Mouse (Mus musculus): ENCODE measurements around the gene Kcnc3.

The Kcnc3 gene

DNA sequence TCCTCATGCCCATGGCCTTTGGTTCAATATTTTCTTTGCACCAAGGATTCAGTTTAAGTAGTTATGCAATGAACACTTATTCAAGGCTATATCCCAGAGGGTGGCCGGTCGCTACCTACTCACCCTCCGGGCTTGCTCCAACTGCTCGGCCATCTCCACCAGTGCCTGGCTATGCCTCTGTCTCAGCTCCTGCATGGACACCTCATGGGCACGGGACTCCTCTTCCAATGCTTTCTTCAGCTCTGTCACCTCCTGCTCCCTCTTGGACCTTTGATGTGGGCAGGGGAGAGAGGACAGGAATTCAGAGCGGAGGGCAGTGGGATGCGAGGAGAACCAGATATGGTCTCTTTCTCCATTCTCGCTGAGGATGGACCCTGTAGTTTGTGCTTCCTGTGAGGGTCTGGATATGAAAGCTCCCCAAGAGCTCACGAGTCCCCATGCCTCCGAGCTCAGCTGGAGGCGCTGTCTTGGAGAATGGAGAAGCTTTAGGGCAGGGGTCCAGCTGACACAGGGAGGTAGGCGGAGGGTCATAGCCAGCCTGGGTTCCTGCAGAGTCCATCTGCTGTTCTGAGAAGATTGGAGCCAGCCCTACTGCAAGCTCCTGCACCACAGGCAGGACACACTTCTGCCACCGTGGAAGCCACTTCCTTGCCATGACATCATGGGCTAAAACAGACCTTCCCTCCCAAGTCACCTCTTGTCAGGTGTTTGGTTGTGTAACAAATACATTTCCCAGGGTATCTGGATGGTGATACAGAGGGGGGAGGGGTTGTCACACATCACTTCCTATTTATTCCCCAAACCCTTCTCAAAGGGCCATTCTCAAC, 35.0 kb downstream of the Kcnc3 start:
- no peak for DNase-seq (ENCODE audit: extremely low read depth, low read depth)

- DNase-seq (ENCODE audit: extremely low read depth, low read depth): no peak
These were observed 35.6 kb downstream of the Kcnc3 start for GRCm38 (mm10) chr7:44626068-44626385.

GRCm38 (mm10) chr7:44626966-44627365, 36.5 kb downstream of the Kcnc3 start:
- DNase-seq (ENCODE audit: extremely low read depth, low read depth): no peak

- DNase-seq (ENCODE audit: extremely low read depth, low read depth): no peak
These were observed 38.1 kb downstream of the Kcnc3 start for GRCm38 (mm10) chr7:44628402-44629034.

DNA sequence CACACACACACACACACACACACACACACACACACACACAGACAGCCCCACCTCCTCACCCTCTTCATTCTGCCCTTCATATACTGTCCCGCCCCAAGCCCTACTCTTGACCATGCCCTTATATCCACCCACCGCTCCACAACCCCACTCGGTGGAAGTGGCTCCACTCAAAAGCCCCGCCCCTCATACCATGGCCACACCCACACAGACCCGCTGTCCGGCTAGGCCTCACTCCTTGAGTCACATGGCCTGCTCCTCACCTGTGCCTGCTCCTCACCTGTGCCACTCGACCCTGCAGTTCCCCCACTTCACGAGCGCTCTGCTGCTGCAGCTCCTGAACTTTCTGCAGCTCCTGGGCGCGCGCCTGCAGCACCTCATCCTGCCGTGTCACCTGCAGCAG, 40.0 kb downstream of the Kcnc3 start:
- no peak for DNase-seq (ENCODE audit: extremely low read depth, low read depth)

GRCm38 (mm10) chr7:44632676-44633075, 42.2 kb downstream of the Kcnc3 start:
- no peak for DNase-seq (ENCODE audit: extremely low read depth, low read depth)

- no peak for DNase-seq (ENCODE audit: extremely low read depth, low read depth)
These were observed 42.9 kb downstream of the Kcnc3 start for GRCm38 (mm10) chr7:44633407-44633806.

DNA sequence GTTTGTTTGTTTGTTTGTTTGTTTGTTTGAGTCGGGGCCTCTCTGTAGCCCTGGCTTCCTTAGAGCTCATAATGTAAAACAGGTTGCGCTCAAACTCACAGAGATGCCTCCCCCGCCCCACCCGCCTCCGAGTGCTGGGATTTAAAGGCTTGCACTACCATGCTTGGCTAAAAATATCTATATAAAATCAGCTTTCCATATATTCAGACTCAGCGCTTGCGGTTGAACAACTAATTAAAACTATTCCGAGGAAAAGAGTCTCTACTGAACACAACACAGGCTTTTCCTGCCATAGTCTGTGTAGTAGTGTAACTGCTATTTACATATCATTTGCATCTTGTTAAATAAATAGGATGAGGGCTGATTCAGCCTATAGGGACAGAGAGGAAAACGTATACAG, 46.2 kb downstream of the Kcnc3 start:
- no peak for DNase-seq (ENCODE audit: extremely low read depth, low read depth)

- DNase-seq (ENCODE audit: extremely low read depth, low read depth): no peak
These were observed 48.2 kb downstream of the Kcnc3 start for GRCm38 (mm10) chr7:44638663-44639062.

DNA sequence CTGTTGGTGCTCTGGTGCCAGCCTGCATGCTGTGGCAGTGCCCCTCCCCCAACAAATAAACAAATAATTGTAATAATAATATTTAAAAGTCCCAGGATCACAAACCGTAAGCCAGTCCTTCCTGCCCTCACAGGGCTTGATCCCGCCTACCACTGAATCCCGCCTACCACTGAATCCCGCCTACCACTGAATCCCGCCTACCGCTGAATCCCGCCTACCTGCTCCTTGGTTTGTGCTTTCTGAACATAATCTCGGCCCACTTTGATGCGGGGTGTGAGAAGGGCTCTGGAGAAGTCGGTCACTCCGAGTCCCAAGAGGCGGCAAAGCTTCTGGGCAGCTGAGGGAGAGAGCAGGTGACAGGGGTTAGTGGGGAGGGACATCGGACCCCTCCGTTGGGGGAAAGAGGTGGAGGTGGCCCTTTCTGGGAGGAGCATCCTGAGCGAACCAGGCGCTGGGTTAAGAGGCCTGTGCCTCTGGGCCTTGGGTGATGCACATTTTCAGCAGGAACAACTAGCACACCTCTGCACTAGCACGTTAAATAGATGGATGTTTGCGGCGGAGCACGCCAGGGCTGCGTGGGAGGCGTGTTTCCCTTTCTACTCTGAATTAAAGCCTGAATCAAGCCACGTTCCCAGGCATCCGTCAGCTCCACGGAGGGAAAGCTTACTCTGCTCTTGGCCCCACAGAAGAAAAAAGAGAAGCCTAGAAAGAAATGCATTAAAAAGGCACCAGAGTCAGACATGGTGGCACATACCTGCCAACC, 50.6 kb downstream of the Kcnc3 start:
- DNase-seq (ENCODE audit: extremely low read depth, low read depth): no peak

GRCm38 (mm10) chr7:44641887-44642286, 51.4 kb downstream of the Kcnc3 start:
- DNase-seq (ENCODE audit: extremely low read depth, low read depth): no peak

DNA sequence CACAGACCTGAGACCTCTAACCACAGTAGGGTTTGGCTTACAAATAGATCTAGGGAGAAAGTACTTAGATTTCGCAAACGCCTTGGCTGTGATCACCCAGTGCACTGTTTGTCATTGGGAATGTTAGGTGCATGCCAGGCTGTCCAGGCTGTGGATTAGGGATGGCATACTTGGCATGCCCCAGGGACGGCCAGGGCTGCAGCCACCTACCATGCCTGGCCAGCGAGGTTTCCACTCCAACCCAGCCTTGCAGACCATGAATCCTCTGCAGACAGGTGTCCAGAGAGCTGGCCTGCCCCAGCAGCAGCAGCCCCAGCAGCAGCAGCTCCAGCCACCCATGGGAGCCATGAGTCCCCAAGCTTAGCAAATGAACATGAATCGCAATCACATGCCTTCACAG, 54.8 kb downstream of the Kcnc3 start:
- DNase-seq (ENCODE audit: extremely low read depth, low read depth): no peak

DNA sequence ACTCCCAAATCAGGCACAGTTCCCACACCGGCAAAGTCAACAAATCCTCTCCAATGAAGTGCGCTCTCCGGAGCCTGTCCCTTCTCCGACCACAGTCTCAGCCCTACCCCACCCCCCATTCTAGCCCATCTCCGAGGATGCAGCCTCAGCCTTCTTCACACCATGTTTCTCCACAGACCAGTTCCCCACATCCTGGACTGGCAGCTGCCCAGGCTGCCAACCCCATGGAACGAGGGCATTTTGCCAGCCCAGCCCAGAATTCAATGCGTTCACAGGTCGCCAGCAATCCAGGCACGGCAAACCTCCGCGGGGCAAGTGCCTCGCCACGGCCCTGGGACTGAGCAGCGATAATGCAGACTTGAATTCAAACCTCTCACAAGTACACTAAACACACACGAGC, 55.5 kb downstream of the Kcnc3 start:
- DNase-seq (ENCODE audit: extremely low read depth, low read depth): no peak

GRCm38 (mm10) chr7:44647042-44647724, 56.7 kb downstream of the Kcnc3 start:
- no peak for DNase-seq (ENCODE audit: extremely low read depth, low read depth)

DNA sequence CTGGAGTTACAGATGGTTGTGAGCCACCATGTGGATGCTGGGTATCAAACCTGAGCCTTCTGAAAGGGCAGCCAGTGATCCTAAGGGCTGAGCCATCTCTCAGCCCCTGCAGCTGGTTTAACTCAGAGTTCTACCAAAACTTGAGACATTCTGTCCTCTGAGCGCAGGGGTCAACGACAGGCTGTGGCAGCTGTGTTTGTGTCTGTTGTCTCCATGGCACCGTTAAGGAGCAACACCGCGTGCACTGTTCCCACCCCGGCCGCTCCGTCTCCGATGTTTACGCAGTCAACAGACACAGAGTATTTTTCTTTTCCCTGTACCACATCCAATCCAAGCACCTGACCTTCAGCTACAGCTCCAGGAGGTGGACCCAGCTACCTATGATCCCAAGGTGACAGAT, 57.3 kb downstream of the Kcnc3 start:
- DNase-seq (ENCODE audit: extremely low read depth, low read depth): no peak

- no peak for DNase-seq (ENCODE audit: extremely low read depth, low read depth)
These were observed 58.7 kb downstream of the Kcnc3 start for GRCm38 (mm10) chr7:44649094-44649610.

DNA sequence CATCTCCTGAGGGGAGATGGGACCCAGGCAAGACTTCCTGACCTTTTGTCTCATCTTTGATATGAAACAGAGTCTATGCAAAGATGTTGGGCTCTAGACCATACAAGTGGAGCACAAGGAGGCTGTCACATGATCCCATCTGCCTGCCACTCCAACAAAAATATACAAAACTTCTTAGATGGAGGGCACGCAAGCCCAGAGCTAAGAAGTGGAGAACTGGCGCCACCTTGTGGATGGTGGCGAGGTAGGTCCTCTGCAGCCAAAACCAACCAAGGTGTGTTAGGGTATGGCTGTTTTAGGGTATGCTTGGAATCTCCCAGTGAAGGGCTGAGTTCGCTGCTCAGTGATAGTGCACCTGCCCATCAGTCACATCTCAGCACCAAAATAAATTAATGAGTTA, 59.5 kb downstream of the Kcnc3 start:
- peak; percentile 23 for DNase-seq (ENCODE audit: extremely low read depth, low read depth)

- no peak for DNase-seq (ENCODE audit: extremely low read depth, low read depth)
These were observed 61.0 kb downstream of the Kcnc3 start for GRCm38 (mm10) chr7:44651416-44651815.

GRCm38 (mm10) chr7:44653773-44654172, 63.3 kb downstream of the Kcnc3 start:
- peak; percentile 25 for DNase-seq (ENCODE audit: extremely low read depth, low read depth)
